Mouse (Mus musculus) CH12.LX (cell line): ENCODE results near the gene 4930453N24Rik.

Experiments used
- E2F4 ChIP-seq: IDR thresholded peaks from 2 replicates; pipeline ENCODE4 v1.6.1; 2011; ENCODE audit warnings: low read depth, low read length, improper control_type of control experiment; ENCODE audit not compliant: insufficient replicate concordance
- EP300 ChIP-seq: IDR thresholded peaks from 2 replicates; pipeline ENCODE4 v1.6.1; 2011; ENCODE audit warnings: low read length, improper control_type of control experiment
- ETS1 ChIP-seq: conservative IDR thresholded peaks from 2 replicates; pipeline ENCODE4 v1.6.1; 2012; ENCODE audit warnings: low read depth, mild to moderate bottlenecking, inconsistent platforms, low read length, improper control_type of control experiment, moderate library complexity
- MXI1 ChIP-seq: IDR thresholded peaks from 2 replicates; pipeline ENCODE4 v1.6.1; 2011; ENCODE audit warnings: mild to moderate bottlenecking, low read depth, low read length, improper control_type of control experiment
- USF1 ChIP-seq: IDR thresholded peaks from 2 replicates; pipeline ENCODE4 v1.6.1; 2014; ENCODE audit warnings: low read depth, mild to moderate bottlenecking, inconsistent platforms, low read length, improper control_type of control experiment

DNA sequence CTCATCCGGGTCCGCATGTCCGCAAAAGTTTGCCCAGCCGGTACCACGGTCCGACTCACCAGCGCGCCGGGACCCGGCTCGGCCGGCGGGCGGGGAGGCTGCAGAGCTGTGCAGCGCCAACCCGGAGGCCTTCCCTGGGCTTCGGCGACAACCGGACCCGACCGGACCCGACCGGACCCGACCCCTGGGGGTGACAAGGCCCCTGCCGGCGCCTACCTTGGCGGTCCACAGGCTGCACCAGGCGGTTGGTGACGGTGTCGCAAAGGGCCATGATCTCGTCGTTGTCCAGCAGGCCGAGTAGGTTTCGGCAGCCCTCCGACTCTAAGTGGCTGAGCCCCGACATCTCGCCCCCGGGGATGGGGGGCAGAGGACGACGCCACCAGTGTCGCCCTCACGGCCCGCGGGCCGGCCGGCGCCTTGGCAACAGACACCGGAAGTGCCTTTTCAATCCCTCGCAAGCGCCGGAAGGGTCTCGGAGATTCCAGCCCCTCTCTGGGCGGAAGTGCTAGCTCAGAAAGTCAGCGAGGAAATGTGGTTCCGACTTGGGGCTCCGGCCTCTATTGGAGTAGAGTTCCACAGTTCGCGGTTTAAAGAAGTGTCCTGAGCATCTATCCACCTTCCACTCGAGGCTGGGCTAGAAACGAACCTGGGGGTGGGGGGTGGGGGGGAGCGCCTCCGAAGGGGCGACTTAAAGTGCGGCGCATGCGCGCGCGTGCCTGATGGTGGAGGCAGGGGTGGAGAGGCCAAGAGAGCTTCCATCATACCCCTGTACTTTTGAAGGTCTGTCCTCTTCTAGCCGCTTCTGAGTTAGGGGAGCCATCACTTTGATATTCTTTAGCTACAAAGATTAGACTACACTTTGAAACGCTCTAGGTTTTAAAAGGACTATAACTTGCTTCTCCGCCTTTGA is at the start of gene 4930453N24Rik:
- peak; percentile 41; the same call in 1 of the 2 replicates for TF ChIP-seq ETS1
- 0 out of 2 replicates have a peak, but pooled peaks have one; percentile 3 for TF ChIP-seq EP300
- peak; percentile 84 for TF ChIP-seq MXI1
- TF ChIP-seq E2F4, result no peak
- TF ChIP-seq USF1, result no peak
